8 mouse cellular contexts compared by ENCODE assay signal in genomic region chr11:102319410-102319792, GRCm38 (mm10). TPM values are rescaled to one million over a fixed set of nuclear protein-coding genes. Genes with fewer than 3 reads are reported as not detected.
DNase-seq lines count a peak whose midpoint lies in the region; ATAC-seq and TF ChIP-seq lines count a peak whose summit lies in the region.

Gene Ubtf, minus strand, starts transcription at chr11:102319742.

- H3K4me2 ChIP-seq in embryonic facial prominence, embryonic 13.5 days, result peak within 1 kb of the TSS; percentile 89
- H3K4me2 ChIP-seq in limb, embryonic 14.5 days (replicated peaks; ENCODE audit: low read depth, low read length, severe bottlenecking), result peak within 1 kb of the TSS; percentile 94
- peak within 1 kb of the TSS; percentile 89 for H3K4me2 ChIP-seq in midbrain, embryonic 15.5 days

- H3K9ac ChIP-seq in embryonic facial prominence, embryonic 13.5 days, result peak within 1 kb of the TSS; percentile 100
- H3K9ac ChIP-seq in limb, embryonic 14.5 days (ENCODE audit: low read depth, low read length, severe bottlenecking), result peak within 1 kb of the TSS; percentile 99
- H3K9ac ChIP-seq in midbrain, embryonic 15.5 days, result peak within 1 kb of the TSS; percentile 86

- H3K27ac ChIP-seq in embryonic facial prominence, embryonic 13.5 days, result peak within 1 kb of the TSS; percentile 99
- H3K27ac ChIP-seq in limb, embryonic 14.5 days (replicated peaks; ENCODE audit: low read depth, low read length), result peak within 1 kb of the TSS; percentile 98
- H3K27ac ChIP-seq in midbrain, embryonic 15.5 days, result peak within 1 kb of the TSS; percentile 98

- DNase-seq in 3T3-L1 (ENCODE audit: low read depth, low spot score), result peak; percentile 83
- DNase-seq in adrenal gland, postnatal 25 days, result peak; percentile 84
- DNase-seq in heart, adult 18-20 months, result peak; percentile 87 to 91
- DNase-seq in kidney, adult 18-20 months, result peak; percentile 82
- DNase-seq in limb, embryonic 14.5 days (ENCODE audit: low spot score), result peak; percentile 80
- peak; percentile 65 to 71 for DNase-seq in spleen, adult 18-20 months

- H3K27me3 ChIP-seq in embryonic facial prominence, embryonic 13.5 days, result no peaks in the 10 kb centered on the region
- H3K27me3 ChIP-seq in limb, embryonic 14.5 days (ENCODE audit: control insufficient read depth, insufficient read depth, low read length), result no peaks in the 10 kb centered on the region
- H3K27me3 ChIP-seq in midbrain, embryonic 15.5 days (replicated peaks), result no peaks in the 10 kb centered on the region

- peak within 1 kb of the TSS; percentile 98 for H3K4me3 ChIP-seq in embryonic facial prominence, embryonic 13.5 days
- H3K4me3 ChIP-seq in limb, embryonic 14.5 days (replicated peaks; ENCODE audit: low read length), result peak within 1 kb of the TSS; percentile 100
- H3K4me3 ChIP-seq in midbrain, embryonic 15.5 days, result peak within 1 kb of the TSS; percentile 67

- no peaks in the 10 kb centered on the region for H3K9me3 ChIP-seq in embryonic facial prominence, embryonic 13.5 days
- H3K9me3 ChIP-seq in limb, embryonic 14.5 days (ENCODE audit: control insufficient read depth, low read length), result no peaks in the 10 kb centered on the region
- no peaks in the 10 kb centered on the region for H3K9me3 ChIP-seq in midbrain, embryonic 15.5 days

- TF ChIP-seq POLR2A in limb, embryonic 14.5 days (IDR thresholded peaks at IDR 0.05; ENCODE audit: borderline replicate concordance, extremely low read depth, insufficient read depth, insufficient read length), result no peak

- H3K4me1 ChIP-seq in embryonic facial prominence, embryonic 13.5 days, result peaks cover 24% of the 10 kb centered on the region
- peaks cover 9% of the 10 kb centered on the region for H3K4me1 ChIP-seq in limb, embryonic 14.5 days (ENCODE audit: control insufficient read depth, insufficient read depth, low read length)
- peaks cover 28% of the 10 kb centered on the region for H3K4me1 ChIP-seq in midbrain, embryonic 15.5 days

- H3K36me3 ChIP-seq in embryonic facial prominence, embryonic 13.5 days, result peaks cover 14% of the 10 kb centered on the region
- H3K36me3 ChIP-seq in limb, embryonic 14.5 days (ENCODE audit: control insufficient read depth, insufficient read depth, low read length), result peaks cover 11% of the 10 kb centered on the region
- peaks cover 2% of the 10 kb centered on the region; the same call in 1 of the 2 replicates for H3K36me3 ChIP-seq in midbrain, embryonic 15.5 days (replicated peaks)

- WGBS in embryonic facial prominence, embryonic 13.5 days, result under 1% methylated on average over 25 of the region's 25 CpGs
- WGBS in limb, embryonic 14.5 days, result under 1% methylated on average over 25 of the region's 25 CpGs
- under 1% methylated on average over 25 of the region's 25 CpGs for WGBS in midbrain, embryonic 15.5 days

- ATAC-seq in embryonic facial prominence, embryonic 13.5 days (ENCODE audit: insufficient number of reproducible peaks, insufficient read depth, low FRiP score, low TSS enrichment, low read depth), result no peak
- ATAC-seq in limb, embryonic 14.5 days (ENCODE audit: low FRiP score, low read depth), result peak; percentile 14
- ATAC-seq in midbrain, embryonic 15.5 days (replicated peaks), result no peak; the same call in 1 of the 2 replicates

RNA-seq across cellular contexts. Expression of gene Ubtf, which starts in this region (rescaled TPM):
- 113 and 116 TPM in 2 replicates for total RNA-seq in adrenal gland, postnatal 25 days (2021)
- 88.5 and 93.6 TPM in 2 replicates for polyA plus RNA-seq in embryonic facial prominence, embryonic 13.5 days (2015; fragmentation: Nextera tagmentation; extraction: Ambion mirVana)
- total RNA-seq in heart, adult 18-20 months (2021), result 10 to 100 TPM; 49.2 to 49.9 TPM
- polyA plus RNA-seq in limb, embryonic 14.5 days (2012; rRNA removed), result 61.0 and 81.3 TPM in 2 replicates
- polyA plus RNA-seq in limb, embryonic 14.5 days (2014; fragmentation: Nextera tagmentation; extraction: Ambion mirVana), result 79.7 and 89.4 TPM in 2 replicates
- polyA plus RNA-seq in midbrain, embryonic 15.5 days (2015; fragmentation: Nextera tagmentation; extraction: Ambion mirVana), result 82.8 and 83.9 TPM in 2 replicates
